Mouse (Mus musculus): ENCODE measurements around the gene Myo1d.

- TF ChIP-seq CTCF (IDR thresholded peaks at IDR 0.05; ENCODE audit: borderline replicate concordance, control insufficient read depth, extremely low read depth, insufficient read depth, low read length, poor library complexity) (no peak), POLR2A (IDR thresholded peaks at IDR 0.05; ENCODE audit: control insufficient read depth, extremely low read depth, insufficient read depth, low read length, poor library complexity) (no peak)
Observed at GRCm38 (mm10) chr11:80575794-80576193, 204.0 kb downstream of the Myo1d start.
